Mouse (Mus musculus) common myeloid progenitor, adult 5-6 weeks (primary cell): ENCODE measurements around the gene Ptch1. TPM values are rescaled to one million over a fixed set of nuclear protein-coding genes. Genes with fewer than 3 reads are reported as not detected.

Experiments used
- ATAC-seq: replicated peaks from 2 replicates; pipeline ENCODE4 v1.8.0; 2016; ENCODE audit warnings: low read depth, mild to moderate bottlenecking, moderate TSS enrichment, inconsistent platforms; ENCODE audit not compliant: poor library complexity, severe bottlenecking
- total RNA-seq: library from RNA; stranded (forward); fragments of 200-1000, 187-1606 nt; gene quantifications from 2 replicates; pipeline ENCODE4 v1.2.3, GENCODE M21; 2017

Ptch1 gene
- total RNA-seq, 1 experiment from 2014 or later, result 13.8 TPM

GRCm38 (mm10) chr13:63564626-63565319 lies 8.6 kb downstream of the Ptch1 start:
- peak; percentile 11; the same call in 1 of the 2 replicates for ATAC-seq

GRCm38 (mm10) chr13:63563781-63564625 lies 9.4 kb downstream of the Ptch1 start:
- peak; percentile 6; the same call in 1 of the 2 replicates for ATAC-seq

- peak; percentile 51 for ATAC-seq
These were observed 10.2 kb downstream of the Ptch1 start for GRCm38 (mm10) chr13:63562972-63563780.

- ATAC-seq, result no peak
These were observed 11.0 kb downstream of the Ptch1 start for GRCm38 (mm10) chr13:63562141-63562971.

- ATAC-seq, result no peak
These were observed 15.0 kb downstream of the Ptch1 start for GRCm38 (mm10) chr13:63558297-63558890.

- no peak for ATAC-seq
These were observed 17.0 kb downstream of the Ptch1 start for GRCm38 (mm10) chr13:63556431-63556830.

- no peak for ATAC-seq
These were observed 17.5 kb downstream of the Ptch1 start for GRCm38 (mm10) chr13:63555885-63556284.

- no peak for ATAC-seq
These were observed 18.8 kb downstream of the Ptch1 start for GRCm38 (mm10) chr13:63554569-63554968.

GRCm38 (mm10) chr13:63553436-63553835 lies 20.0 kb downstream of the Ptch1 start:
- no peak for ATAC-seq

- ATAC-seq, result peak; percentile 98
These were observed 21.0 kb downstream of the Ptch1 start for GRCm38 (mm10) chr13:63552291-63552932.

- ATAC-seq, result no peak
These were observed 21.7 kb downstream of the Ptch1 start for GRCm38 (mm10) chr13:63551552-63552290.

- ATAC-seq, result no peak
These were observed 23.0 kb downstream of the Ptch1 start for GRCm38 (mm10) chr13:63550367-63550766.

- no peak for ATAC-seq
These were observed 24.2 kb downstream of the Ptch1 start for GRCm38 (mm10) chr13:63549210-63549609.

GRCm38 (mm10) chr13:63548571-63548970 lies 24.8 kb downstream of the Ptch1 start:
- no peak for ATAC-seq

GRCm38 (mm10) chr13:63545291-63545690 lies 28.1 kb downstream of the Ptch1 start:
- no peak for ATAC-seq

GRCm38 (mm10) chr13:63544967-63545253 lies 28.5 kb downstream of the Ptch1 start:
- ATAC-seq, result no peak

- ATAC-seq, result no peak
These were observed 29.1 kb downstream of the Ptch1 start for GRCm38 (mm10) chr13:63544119-63544966.
